Mouse (Mus musculus) liver, embryonic 15.5 days (tissue): ENCODE data around the gene Slc9a5. TPM values are rescaled to one million over a fixed set of nuclear protein-coding genes. Genes with fewer than 3 reads are reported as not detected.

Experiments used
- ATAC-seq: fragments of 200-750 bp; cut with Nextera tagmentation; 2 replicates; pipeline ENCODE4 v1.8.0; 2017; ENCODE audit warnings: moderate number of reproducible peaks, mild to moderate bottlenecking, moderate library complexity; ENCODE audit not compliant: insufficient read depth
- H3K27ac ChIP-seq: fragments of 300-500 bp; sonication (generic); replicated peaks from 2 replicates; pipeline ENCODE4 v1.5.1; 2015; ENCODE audit warnings: mild to moderate bottlenecking, inconsistent platforms
- H3K27me3 ChIP-seq: fragments of 300-500 bp; sonication (generic); 2 replicates; pipeline ENCODE4 v1.6.1; 2015; ENCODE audit warnings: mild to moderate bottlenecking, inconsistent platforms
- H3K36me3 ChIP-seq: fragments of 300-500 bp; sonication (generic); replicated peaks from 2 replicates; pipeline ENCODE4 v1.6.1; 2015; ENCODE audit warnings: moderate library complexity, mild to moderate bottlenecking, inconsistent platforms
- H3K4me1 ChIP-seq: fragments of 300-500 bp; sonication (generic); replicated peaks from 2 replicates; pipeline ENCODE4 v1.6.1; 2015; ENCODE audit warnings: inconsistent platforms
- H3K4me2 ChIP-seq: fragments of 300-500 bp; sonication (generic); 2 replicates; pipeline ENCODE4 v1.6.1; 2015; ENCODE audit warnings: moderate library complexity, mild to moderate bottlenecking, inconsistent platforms
- H3K4me3 ChIP-seq: fragments of 300-500 bp; sonication (generic); replicated peaks from 2 replicates; pipeline ENCODE4 v1.5.1; 2015; ENCODE audit warnings: mild to moderate bottlenecking, inconsistent platforms
- H3K9ac ChIP-seq: fragments of 300-500 bp; sonication (generic); 2 replicates; pipeline ENCODE4 v1.6.1; 2015; ENCODE audit warnings: moderate library complexity, mild to moderate bottlenecking, inconsistent platforms
- H3K9me3 ChIP-seq: fragments of 300-500 bp; sonication (generic); replicated peaks from 2 replicates; pipeline ENCODE4 v1.6.1; 2016; ENCODE audit warnings: inconsistent platforms
- WGBS: fragments of 180-500 bp; shearing (Covaris S2); methylation state at CpG from one replicate; pipeline ENCODE4 v1.1.7; 2015; ENCODE audit warnings: mixed read lengths; ENCODE audit not compliant: insufficient replicate concordance; 5-methylcytosine and 5-hydroxymethylcytosine counted together
- polyA plus RNA-seq: library from polyadenylated mRNA; unstranded; fragments of >200 nt; fragmentation: Nextera tagmentation; extraction: Ambion mirVana; gene quantifications from 2 replicates; pipeline ENCODE4 v1.2.1, GENCODE M21; 2015

Slc9a5 gene
- polyA plus RNA-seq, 1 experiment from 2014 or later = 0.13 TPM

GRCm38 (mm10) chr8:105355179-105356024 is 6.8 kb downstream of the Slc9a5 start:
- no peaks in the 10 kb centered on the region for H3K9me3 ChIP-seq
- no peaks in the 10 kb centered on the region for H3K4me1 ChIP-seq
- no peak overlapping the region for H3K9ac ChIP-seq
- H3K27ac ChIP-seq = no peak overlapping the region
- no peak for ATAC-seq
- H3K27me3 ChIP-seq = peaks cover 62% of the 10 kb centered on the region
- H3K4me2 ChIP-seq = no peak overlapping the region
- H3K4me3 ChIP-seq = no peak overlapping the region
- no peaks in the 10 kb centered on the region for H3K36me3 ChIP-seq
- WGBS = 49% methylated on average over 26 of the region's 26 CpGs

- Histone ChIP-seq H3K36me3 (no peaks in the 10 kb centered on the region), H3K9me3 (no peaks in the 10 kb centered on the region), H3K4me2 (no peak overlapping the region), H3K4me1 (no peaks in the 10 kb centered on the region), H3K9ac (no peak overlapping the region), H3K27me3 (peaks cover 49% of the 10 kb centered on the region), H3K27ac (no peak overlapping the region), H3K4me3 (no peak overlapping the region)
- no peak; the same call in 1 of the 2 replicates for ATAC-seq
- 71% methylated on average over 14 of the region's 14 CpGs for WGBS
Observed at GRCm38 (mm10) chr8:105356681-105357080, 8.0 kb downstream of the Slc9a5 start.

GRCm38 (mm10) chr8:105359208-105359607 is 10.6 kb downstream of the Slc9a5 start:
- Histone ChIP-seq H3K4me2 (no peak overlapping the region), H3K9ac (no peak overlapping the region), H3K9me3 (no peaks in the 10 kb centered on the region), H3K27me3 (peaks cover 33% of the 10 kb centered on the region), H3K4me3 (no peak overlapping the region), H3K36me3 (no peaks in the 10 kb centered on the region), H3K27ac (no peak overlapping the region), H3K4me1 (no peaks in the 10 kb centered on the region)
- ATAC-seq = no peak
- WGBS = 69% methylated on average over 15 of the region's 15 CpGs

- Histone ChIP-seq H3K4me3 (no peak overlapping the region), H3K9me3 (no peaks in the 10 kb centered on the region), H3K4me1 (no peaks in the 10 kb centered on the region), H3K36me3 (no peaks in the 10 kb centered on the region), H3K27me3 (peaks cover 35% of the 10 kb centered on the region), H3K9ac (no peak overlapping the region), H3K4me2 (no peak overlapping the region), H3K27ac (no peak overlapping the region)
- WGBS = 47% methylated on average over 4 of the region's 4 CpGs
- ATAC-seq = no peak
Observed at GRCm38 (mm10) chr8:105359646-105360045, 11.0 kb downstream of the Slc9a5 start.

- Histone ChIP-seq H3K27ac (no peak overlapping the region), H3K36me3 (no peaks in the 10 kb centered on the region), H3K9ac (no peak overlapping the region), H3K4me2 (no peak overlapping the region), H3K9me3 (no peaks in the 10 kb centered on the region), H3K4me1 (no peaks in the 10 kb centered on the region), H3K4me3 (no peak overlapping the region), H3K27me3 (peaks cover 29% of the 10 kb centered on the region)
- 49% methylated on average over 12 of the region's 12 CpGs for WGBS
- ATAC-seq = no peak
Observed at GRCm38 (mm10) chr8:105361751-105362702, 13.4 kb downstream of the Slc9a5 start.

GRCm38 (mm10) chr8:105367107-105367506 is 18.5 kb downstream of the Slc9a5 start:
- Histone ChIP-seq H3K4me2 (no peak overlapping the region), H3K27ac (no peak overlapping the region), H3K36me3 (no peaks in the 10 kb centered on the region), H3K4me3 (no peak overlapping the region), H3K27me3 (peaks cover 8% of the 10 kb centered on the region), H3K9me3 (no peaks in the 10 kb centered on the region), H3K9ac (no peak overlapping the region), H3K4me1 (no peaks in the 10 kb centered on the region)
- 50% methylated on average over 2 of the region's 2 CpGs for WGBS
- ATAC-seq = no peak

GRCm38 (mm10) chr8:105372473-105372872 is 23.8 kb downstream of the Slc9a5 start:
- Histone ChIP-seq H3K27me3 (peaks cover 4% of the 10 kb centered on the region; the same call in 1 of the 2 replicates), H3K27ac (no peak overlapping the region), H3K4me1 (peaks cover 4% of the 10 kb centered on the region; the same call in 1 of the 2 replicates), H3K36me3 (no peaks in the 10 kb centered on the region), H3K4me3 (no peak overlapping the region), H3K9me3 (no peaks in the 10 kb centered on the region), H3K4me2 (no peak overlapping the region), H3K9ac (no peak overlapping the region)
- no peak for ATAC-seq
- WGBS = 65% methylated on average over 9 of the region's 9 CpGs

GRCm38 (mm10) chr8:105373032-105373431 is 24.4 kb downstream of the Slc9a5 start, which contains the start of gene Plekhg4:
Gene Plekhg4 (plus strand): TSS chr8:105373274.
- ATAC-seq = no peak

GRCm38 (mm10) chr8:105374513-105374966 is 25.9 kb downstream of the Slc9a5 start:
- H3K27me3 ChIP-seq = peaks cover 11% of the 10 kb centered on the region; the same call in 1 of the 2 replicates
- no peak overlapping the region for H3K4me3 ChIP-seq
- H3K4me2 ChIP-seq = peak overlapping the region; percentile 32; the same call in 1 of the 2 replicates
- H3K9me3 ChIP-seq = no peaks in the 10 kb centered on the region
- H3K27ac ChIP-seq = no peak overlapping the region
- H3K36me3 ChIP-seq = no peaks in the 10 kb centered on the region
- ATAC-seq = no peak
- peaks cover 4% of the 10 kb centered on the region; the same call in 1 of the 2 replicates for H3K4me1 ChIP-seq
- WGBS = 29% methylated on average over 33 of the region's 33 CpGs
- no peak overlapping the region for H3K9ac ChIP-seq

More at GRCm38 (mm10) chr8:105373032-105373431, 24.4 kb downstream of the Slc9a5 start, which contains the start of gene Plekhg4:
- no peak within 1 kb of the TSS for H3K4me2 ChIP-seq
- no peak within 1 kb of the TSS for H3K9ac ChIP-seq
- no peaks in the 10 kb centered on the region for H3K36me3 ChIP-seq
- WGBS = 41% methylated on average over 2 of the region's 2 CpGs
- no peak within 1 kb of the TSS for H3K27ac ChIP-seq
- H3K4me3 ChIP-seq = no peak within 1 kb of the TSS
- H3K27me3 ChIP-seq = peaks cover 9% of the 10 kb centered on the region; the same call in 1 of the 2 replicates
- no peaks in the 10 kb centered on the region for H3K9me3 ChIP-seq
- H3K4me1 ChIP-seq = peaks cover 4% of the 10 kb centered on the region; the same call in 1 of the 2 replicates

GRCm38 (mm10) chr8:105378673-105379072 is 30.0 kb downstream of the Slc9a5 start:
- no peaks in the 10 kb centered on the region for H3K36me3 ChIP-seq
- ATAC-seq = no peak
- WGBS = 70% methylated on average over 19 of the region's 19 CpGs

More at GRCm38 (mm10) chr8:105378673-105379072, 30.0 kb downstream of the Slc9a5 start:
- Histone ChIP-seq H3K4me2 (no peak overlapping the region), H3K9ac (no peak overlapping the region), H3K27ac (no peak overlapping the region), H3K9me3 (no peaks in the 10 kb centered on the region), H3K4me1 (peaks cover 4% of the 10 kb centered on the region; the same call in 1 of the 2 replicates), H3K27me3 (0 out of 2 replicates have a peak, but pooled peaks cover 11% of the 10 kb centered on the region), H3K4me3 (no peak overlapping the region)
